Mouse (Mus musculus): Measurements from ENCODE around the gene Wfdc15a.
"Not testable (repeated sequence)": the region's sequence is repeated elsewhere in the genome, so short reads cannot be mapped to it uniquely, and the experiment has no call there.

Gene Wfdc15a

GRCm38 (mm10) chr2:164199626-164200327 lies at the start of gene Wfdc15a:
Gene Wfdc15a, minus strand, starts transcription at chr2:164200130.
- in situ Hi-C loops (cut with MboI, MseI) = no loop called here

- in situ Hi-C loops (cut with MboI, MseI) = no loop called here
These were observed 38.4 kb upstream of the Wfdc15a start, which contains the start of gene Svs2 for GRCm38 (mm10) chr2:164238366-164238765. Gene Svs2, minus strand, starts transcription at chr2:164238466.

GRCm38 (mm10) chr2:164232671-164233070 lies 32.7 kb upstream of the Wfdc15a start:
- in situ Hi-C loops (cut with MboI, MseI) = no loop called here

- in situ Hi-C loops (cut with MboI, MseI) = no loop called here
These were observed 28.6 kb upstream of the Wfdc15a start for GRCm38 (mm10) chr2:164228361-164229070.

GRCm38 (mm10) chr2:164221522-164221921 lies 21.6 kb upstream of the Wfdc15a start, which contains the start of gene Wfdc15b:
Gene Wfdc15b, minus strand, starts transcription at chr2:164221660.
- in situ Hi-C loops (cut with MboI, MseI) = no loop called here

GRCm38 (mm10) chr2:164219295-164219694 lies 19.4 kb upstream of the Wfdc15a start:
- in situ Hi-C loops (cut with MboI, MseI) = no loop called here

GRCm38 (mm10) chr2:164212711-164213110 lies 12.8 kb upstream of the Wfdc15a start:
- in situ Hi-C loops (cut with MboI, MseI) = no loop called here

- in situ Hi-C loops (cut with MboI, MseI) = no loop called here
These were observed 11.0 kb upstream of the Wfdc15a start for GRCm38 (mm10) chr2:164210892-164211291.

- in situ Hi-C loops (cut with MboI, MseI) = no loop called here
These were observed 6.7 kb upstream of the Wfdc15a start for GRCm38 (mm10) chr2:164206676-164207075.

GRCm38 (mm10) chr2:164206011-164206410 lies 6.1 kb upstream of the Wfdc15a start:
- in situ Hi-C loops (cut with MboI, MseI) = not testable (repeated sequence)

GRCm38 (mm10) chr2:164196700-164196990 lies 3.3 kb downstream of the Wfdc15a start:
- in situ Hi-C loops (cut with MboI, MseI) = no loop called here

GRCm38 (mm10) chr2:164195971-164196699 lies 3.8 kb downstream of the Wfdc15a start:
- in situ Hi-C loops (cut with MboI, MseI) = no loop called here

GRCm38 (mm10) chr2:164194959-164195630 lies 4.8 kb downstream of the Wfdc15a start:
- in situ Hi-C loops (cut with MboI, MseI) = no loop called here

- in situ Hi-C loops (cut with MboI, MseI) = no loop called here
These were observed 7.7 kb downstream of the Wfdc15a start for GRCm38 (mm10) chr2:164192279-164192678.

- in situ Hi-C loops (cut with MboI, MseI) = no loop called here
These were observed 9.4 kb downstream of the Wfdc15a start, which contains the start of gene Wfdc12 for GRCm38 (mm10) chr2:164190576-164190975. Gene Wfdc12, minus strand, starts transcription at chr2:164190608.

- in situ Hi-C loops (cut with MboI, MseI) = loop anchor here (10.0 kb wide), 1 partner anchor 84 kb away; no protein-coding TSS in a partner anchor
These were observed 11.2 kb downstream of the Wfdc15a start for GRCm38 (mm10) chr2:164188722-164189121.

GRCm38 (mm10) chr2:164184145-164184719 lies 15.7 kb downstream of the Wfdc15a start:
- in situ Hi-C loops (cut with MboI, MseI) = loop anchor here (10.0 kb wide), 1 partner anchor 79 kb away; no protein-coding TSS in a partner anchor

- in situ Hi-C loops (cut with MboI, MseI) = loop anchor here (10.0 kb wide), 1 partner anchor 79 kb away; no protein-coding TSS in a partner anchor
These were observed 16.6 kb downstream of the Wfdc15a start for GRCm38 (mm10) chr2:164183340-164183739.

- in situ Hi-C loops (cut with MboI, MseI) = loop anchor here (10.0 kb wide), 1 partner anchor 78 kb away; no protein-coding TSS in a partner anchor
These were observed 17.2 kb downstream of the Wfdc15a start, which contains the start of gene Wfdc5 for GRCm38 (mm10) chr2:164182692-164183255. Gene Wfdc5, minus strand, starts transcription at chr2:164182742.

GRCm38 (mm10) chr2:164180770-164181169 lies 19.2 kb downstream of the Wfdc15a start:
- in situ Hi-C loops (cut with MboI, MseI) = loop anchor here (10.0 kb wide), 1 partner anchor 76 kb away; no protein-coding TSS in a partner anchor
